10 mouse cellular contexts compared by ENCODE assay signal in genomic region chr8:84485864-84486263, GRCm38 (mm10).
DNase-seq lines count a peak whose midpoint lies in the region; ATAC-seq and TF ChIP-seq lines count a peak whose summit lies in the region.
"Had no signal": no experiment of that assay in that cellular context is flagged by ENCODE, and none has a peak within 500 bp of the region (broad histone marks: within the 10 kb centered on the region; RNA-seq: fewer than 3 reads in every experiment).

No protein-coding gene starts in this region.

- peak; percentile 65 to 71 for DNase-seq in heart, adult 2 months
- peak; percentile 51 for DNase-seq in adrenal gland, postnatal 25 days
- peak; percentile 99 to 100 for DNase-seq in cerebellum, postnatal 25 days
- peak; percentile 17 for DNase-seq in kidney, postnatal 14 days
- DNase-seq in thymus, postnatal 4 days = no peak
- DNase-seq in lung, adult 2 months = no peak
- DNase-seq: right cerebral cortex, adult 18-20 months had no signal

- H3K79me2 ChIP-seq in heart, adult 2 months (replicated peaks; ENCODE audit: control insufficient read depth, insufficient read depth, low read length) = no peaks in the 10 kb centered on the region

- no peaks in the 10 kb centered on the region for H3K4me1 ChIP-seq in heart, adult 2 months (ENCODE audit: control insufficient read depth, insufficient read depth, low read length)
- no peaks in the 10 kb centered on the region for H3K4me1 ChIP-seq in heart, embryonic 12.5 days (replicated peaks)
- H3K4me1 ChIP-seq in lung, adult 2 months (ENCODE audit: control insufficient read depth, insufficient read depth, low read length) = no peaks in the 10 kb centered on the region
- H3K4me1 ChIP-seq: lung, embryonic 15.5 days had no signal

- no peak overlapping the region for H3K4me2 ChIP-seq in heart, embryonic 12.5 days
- H3K4me2 ChIP-seq: lung, embryonic 15.5 days had no signal

- H3K9ac ChIP-seq in heart, adult 2 months (ENCODE audit: low read depth, low read length) = no peak overlapping the region
- H3K9ac ChIP-seq in heart, embryonic 12.5 days = no peak overlapping the region
- H3K9ac ChIP-seq: lung, embryonic 15.5 days had no signal

- 55% methylated on average over 7 of the region's 7 CpGs for WGBS in heart, adult 2 months
- WGBS in heart, embryonic 12.5 days = 57% methylated on average over 7 of the region's 7 CpGs
- WGBS in lung, adult 2 months = 51% methylated on average over 7 of the region's 7 CpGs

- no peaks in the 10 kb centered on the region for H3K36me3 ChIP-seq in heart, adult 2 months (ENCODE audit: control insufficient read depth, insufficient read depth, low read length)
- no peaks in the 10 kb centered on the region for H3K36me3 ChIP-seq in heart, embryonic 12.5 days
- H3K36me3 ChIP-seq: lung, embryonic 15.5 days had no signal

- H3K9me3 ChIP-seq in heart, embryonic 12.5 days (replicated peaks) = 0 out of 2 replicates have a peak, but pooled peaks cover 3% of the 10 kb centered on the region
- H3K9me3 ChIP-seq: lung, embryonic 15.5 days had no signal

- ATAC-seq in heart, embryonic 12.5 days (ENCODE audit: insufficient number of reproducible peaks, low FRiP score) = no peak
- ATAC-seq in granulocyte monocyte progenitor cell, adult 5-6 weeks (replicated peaks; ENCODE audit: poor library complexity, severe bottlenecking) = no peak

- intact Hi-C loops in heart, adult 2 months (cut with DNase I) = no loop called here

- H3K27ac ChIP-seq in heart, adult 2 months = no peak overlapping the region
- no peak overlapping the region for H3K27ac ChIP-seq in heart, embryonic 12.5 days (ENCODE audit: poor library complexity, severe bottlenecking)
- H3K27ac ChIP-seq: lung, embryonic 15.5 days had no signal

- no peak overlapping the region for H3K4me3 ChIP-seq in heart, adult 2 months
- no peak overlapping the region for H3K4me3 ChIP-seq in heart, embryonic 12.5 days
- H3K4me3 ChIP-seq in lung, adult 2 months (replicated peaks; ENCODE audit: extremely low read depth, low read depth, low read length) = no peak overlapping the region
- H3K4me3 ChIP-seq: lung, embryonic 15.5 days had no signal

- H3K27me3 ChIP-seq in heart, adult 2 months (ENCODE audit: control insufficient read depth, insufficient read depth, low read length) = no peaks in the 10 kb centered on the region
- no peaks in the 10 kb centered on the region; the same call in 1 of the 2 replicates for H3K27me3 ChIP-seq in heart, embryonic 12.5 days (replicated peaks)
- H3K27me3 ChIP-seq: lung, embryonic 15.5 days had no signal

- TF ChIP-seq CTCF in heart, adult 2 months (IDR thresholded peaks at IDR 0.05) = peak; percentile 32
- TF ChIP-seq CTCF in lung, adult 2 months (IDR thresholded peaks at IDR 0.05; ENCODE audit: insufficient read depth, low read length) = no peak

- no peak for TF ChIP-seq EP300 in heart, adult 2 months (IDR thresholded peaks at IDR 0.05; ENCODE audit: insufficient read depth, low read depth, low read length)

- no peak for TF ChIP-seq POLR2A in heart, adult 2 months (IDR thresholded peaks at IDR 0.05; ENCODE audit: insufficient read depth, low read depth, low read length)
- no peak for TF ChIP-seq POLR2A in lung, adult 2 months (IDR thresholded peaks at IDR 0.05; ENCODE audit: borderline replicate concordance, extremely low read depth, low read depth, low read length)

Comparison
In these comparisons a context has a peak if more than half of its experiments do, and no peak if none do; other contexts are left out.
1. DNase-seq: peak in heart, adult 2 months (2 of 2), adrenal gland, postnatal 25 days (single experiment), cerebellum, postnatal 25 days (2 of 2) and kidney, postnatal 14 days (single experiment); none in thymus, postnatal 4 days (single experiment) and lung, adult 2 months (single experiment).